Mouse (Mus musculus) adrenal gland, adult 18-20 months (tissue): Measurements from ENCODE around the gene Mcam. TPM values are rescaled to one million over a fixed set of nuclear protein-coding genes. Genes with fewer than 3 reads are reported as not detected.

ENCODE experiments used
- total RNA-seq, 2 experiments: library from RNA; stranded (reverse); gene quantifications; 1 replicate in 1 of 2; 2 replicates in 1 of 2; pipeline ENCODE4 v1.2.3; 2021

Mcam gene
- total RNA-seq, 2 experiments from 2014 or later, result 24.2 to 90.7 TPM

Other genes starting within 250 kb of the Mcam start
- gene Thy1, start 91.1 kb upstream of the Mcam start, total RNA-seq, result 10 to 100 TPM; 41.2 to 44.2 TPM
- 10 to 100 TPM; 36.4 to 40.9 TPM for gene Usp2, start 67.4 kb upstream of the Mcam start, total RNA-seq
- gene Mfrp, start 32.7 kb upstream of the Mcam start, total RNA-seq, result not detected
- 10 to 100 TPM; 13.2 to 17.8 TPM for gene C1qtnf5, start 27.2 kb upstream of the Mcam start, total RNA-seq
- gene Gm49380, start 21.0 kb upstream of the Mcam start, total RNA-seq, result under 1 TPM; 0.27 to 0.48 TPM
- gene Rnf26, start 21.0 kb upstream of the Mcam start, total RNA-seq, result 10 to 100 TPM; 19.4 to 24.1 TPM
- 10 to 100 TPM; 27.9 to 37.1 TPM for gene Cbl, start 99.6 kb downstream of the Mcam start, total RNA-seq
- gene Ccdc153, start 106.2 kb downstream of the Mcam start, total RNA-seq, result 1 to 10 TPM; 2.8 to 5.3 TPM
- gene Pdzd3, start 117.0 kb downstream of the Mcam start, total RNA-seq, result not detected
- gene Nlrx1, start 134.1 kb downstream of the Mcam start, total RNA-seq, result 10 to 100 TPM; 14.0 to 17.1 TPM
- gene Abcg4, start 154.1 kb downstream of the Mcam start, total RNA-seq, result 10 to 100 TPM; 16.1 to 30.7 TPM
- gene Hinfp, start 171.2 kb downstream of the Mcam start, total RNA-seq, result 10 to 100 TPM; 18.3 to 22.6 TPM
- 10 to 100 TPM; 35.2 to 41.7 TPM for gene C2cd2l, start 185.8 kb downstream of the Mcam start, total RNA-seq
- gene Dpagt1, start 191.6 kb downstream of the Mcam start, total RNA-seq, result 10 to 100 TPM; 21.7 to 30.9 TPM
- gene H2afx, start 200.2 kb downstream of the Mcam start, total RNA-seq, result 10 to 100 TPM; 26.8 to 34.4 TPM
- gene Hmbs, start 209.8 kb downstream of the Mcam start, total RNA-seq, result 10 to 100 TPM; 52.3 to 87.5 TPM
- gene Vps11, start 227.2 kb downstream of the Mcam start, total RNA-seq, result 10 to 100 TPM; 52.5 to 70.4 TPM
- 100 to 1,000 TPM; 182 to 214 TPM for gene Hyou1, start 245.0 kb downstream of the Mcam start, total RNA-seq